Mouse (Mus musculus): ENCODE measurements around the gene Ccdc27. TPM values are rescaled to one million over a fixed set of nuclear protein-coding genes. Genes with fewer than 3 reads are reported as not detected.

Ccdc27 gene
- polyA plus RNA-seq, 1 experiment from 2014 or later: 0.08 TPM

DNA sequence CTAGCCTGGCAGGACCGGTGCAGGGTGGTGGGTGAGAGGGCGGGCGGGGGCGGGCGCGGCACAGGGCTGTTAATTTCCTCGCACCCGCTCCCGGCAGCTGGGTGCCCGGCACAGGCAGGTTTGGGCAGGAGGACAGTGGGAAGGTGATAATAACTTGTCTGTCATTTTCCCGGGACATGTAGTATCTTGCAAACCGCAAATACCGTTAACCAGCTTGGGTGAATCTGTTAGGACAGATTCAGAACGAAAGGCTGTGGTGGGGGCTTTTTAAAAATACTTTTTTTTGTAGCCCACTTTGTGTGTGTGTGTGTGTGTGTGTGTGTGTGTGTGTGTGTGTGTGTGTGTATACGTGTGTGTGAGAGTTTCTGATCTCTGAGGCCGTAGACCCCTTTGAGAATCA, 29.5 kb upstream of the Ccdc27 start:
- ATAC-seq (ENCODE audit: insufficient read depth): no peak
- peaks cover 20% of the 10 kb centered on the region for H3K27me3 ChIP-seq (ENCODE audit: insufficient read depth, low read length)
- no peaks in the 10 kb centered on the region for H3K4me1 ChIP-seq (ENCODE audit: insufficient read depth)
- no peaks in the 10 kb centered on the region for H3K9me3 ChIP-seq (ENCODE audit: low read depth, low read length)
- 15% methylated on average over 16 of the region's 16 CpGs for WGBS
- H3K27ac ChIP-seq (ENCODE audit: low read depth): no peak overlapping the region
- no peaks in the 10 kb centered on the region for H3K36me3 ChIP-seq (ENCODE audit: insufficient read depth)
- H3K4me2 ChIP-seq: no peak overlapping the region
- H3K4me3 ChIP-seq (ENCODE audit: low read depth, low read length): no peak overlapping the region
- no peak for DNase-seq
- H3K9ac ChIP-seq: no peak overlapping the region
- TF ChIP-seq CTCF (IDR thresholded peaks at IDR 0.05; ENCODE audit: low read depth): no peak

DNA sequence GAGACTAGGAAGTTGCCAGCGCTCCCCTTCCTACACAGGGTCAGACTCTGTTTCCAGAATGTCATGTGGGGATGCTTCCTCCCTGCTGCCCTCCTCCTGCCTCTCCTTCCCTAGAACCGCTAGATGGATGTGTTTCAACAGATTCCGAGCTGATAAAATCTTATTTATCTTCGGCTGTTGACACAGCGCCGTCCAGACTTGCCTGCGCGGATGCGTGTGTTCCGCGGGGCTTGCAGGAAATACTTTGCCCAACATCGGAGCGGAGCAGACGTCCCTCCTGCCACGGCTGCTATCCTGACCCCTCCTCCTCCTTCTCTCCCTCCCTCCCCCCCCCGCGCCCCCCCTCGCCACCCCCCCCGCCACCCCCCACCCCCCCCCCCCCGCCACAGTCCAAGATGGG, 29.0 kb upstream of the Ccdc27 start:
- H3K4me1 ChIP-seq (ENCODE audit: insufficient read depth): no peaks in the 10 kb centered on the region
- WGBS: 0% methylated on average over 15 of the region's 20 CpGs
- no peaks in the 10 kb centered on the region for H3K36me3 ChIP-seq (ENCODE audit: insufficient read depth)
- peaks cover 20% of the 10 kb centered on the region for H3K27me3 ChIP-seq (ENCODE audit: insufficient read depth, low read length)
- no peak overlapping the region for H3K9ac ChIP-seq
- H3K27ac ChIP-seq (ENCODE audit: low read depth): no peak overlapping the region
- DNase-seq (no peak), ATAC-seq (ENCODE audit: insufficient read depth) (no peak)
- TF ChIP-seq CTCF (IDR thresholded peaks at IDR 0.05; ENCODE audit: low read depth): no peak
- H3K9me3 ChIP-seq (ENCODE audit: low read depth, low read length): no peaks in the 10 kb centered on the region
- no peak overlapping the region for H3K4me3 ChIP-seq (ENCODE audit: low read depth, low read length)
- no peak overlapping the region for H3K4me2 ChIP-seq

DNA sequence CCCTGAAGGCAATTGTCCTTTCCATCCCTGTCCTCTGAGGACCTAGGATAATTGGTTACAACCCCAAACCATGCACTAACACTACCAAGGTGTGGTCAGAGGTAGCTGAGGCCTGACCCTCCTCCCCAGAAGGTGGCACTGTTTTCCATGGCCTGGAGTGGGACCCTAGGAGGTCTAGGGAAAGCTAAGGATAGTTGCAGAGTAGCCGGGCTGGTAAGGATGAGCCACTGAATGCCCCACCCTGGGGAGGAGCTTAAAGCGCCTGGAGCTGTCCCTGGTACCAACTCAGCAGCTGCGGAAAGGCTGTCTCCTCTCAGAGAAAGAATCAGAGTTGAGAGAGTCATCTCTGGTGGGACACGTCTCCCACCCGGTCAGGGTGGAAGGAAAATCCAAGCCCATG, 28.4 kb upstream of the Ccdc27 start:
- no peak overlapping the region for H3K9ac ChIP-seq
- peak; percentile 51 for TF ChIP-seq CTCF (IDR thresholded peaks at IDR 0.05; ENCODE audit: low read depth)
- no peak overlapping the region for H3K4me3 ChIP-seq (ENCODE audit: low read depth, low read length)
- WGBS: 1% methylated on average over 5 of the region's 5 CpGs
- peaks cover 20% of the 10 kb centered on the region for H3K27me3 ChIP-seq (ENCODE audit: insufficient read depth, low read length)
- H3K9me3 ChIP-seq (ENCODE audit: low read depth, low read length): no peaks in the 10 kb centered on the region
- no peak for ATAC-seq (ENCODE audit: insufficient read depth)
- peak; percentile 74 for DNase-seq
- no peaks in the 10 kb centered on the region for H3K4me1 ChIP-seq (ENCODE audit: insufficient read depth)
- H3K36me3 ChIP-seq (ENCODE audit: insufficient read depth): no peaks in the 10 kb centered on the region
- no peak overlapping the region for H3K4me2 ChIP-seq
- H3K27ac ChIP-seq (ENCODE audit: low read depth): no peak overlapping the region

DNA sequence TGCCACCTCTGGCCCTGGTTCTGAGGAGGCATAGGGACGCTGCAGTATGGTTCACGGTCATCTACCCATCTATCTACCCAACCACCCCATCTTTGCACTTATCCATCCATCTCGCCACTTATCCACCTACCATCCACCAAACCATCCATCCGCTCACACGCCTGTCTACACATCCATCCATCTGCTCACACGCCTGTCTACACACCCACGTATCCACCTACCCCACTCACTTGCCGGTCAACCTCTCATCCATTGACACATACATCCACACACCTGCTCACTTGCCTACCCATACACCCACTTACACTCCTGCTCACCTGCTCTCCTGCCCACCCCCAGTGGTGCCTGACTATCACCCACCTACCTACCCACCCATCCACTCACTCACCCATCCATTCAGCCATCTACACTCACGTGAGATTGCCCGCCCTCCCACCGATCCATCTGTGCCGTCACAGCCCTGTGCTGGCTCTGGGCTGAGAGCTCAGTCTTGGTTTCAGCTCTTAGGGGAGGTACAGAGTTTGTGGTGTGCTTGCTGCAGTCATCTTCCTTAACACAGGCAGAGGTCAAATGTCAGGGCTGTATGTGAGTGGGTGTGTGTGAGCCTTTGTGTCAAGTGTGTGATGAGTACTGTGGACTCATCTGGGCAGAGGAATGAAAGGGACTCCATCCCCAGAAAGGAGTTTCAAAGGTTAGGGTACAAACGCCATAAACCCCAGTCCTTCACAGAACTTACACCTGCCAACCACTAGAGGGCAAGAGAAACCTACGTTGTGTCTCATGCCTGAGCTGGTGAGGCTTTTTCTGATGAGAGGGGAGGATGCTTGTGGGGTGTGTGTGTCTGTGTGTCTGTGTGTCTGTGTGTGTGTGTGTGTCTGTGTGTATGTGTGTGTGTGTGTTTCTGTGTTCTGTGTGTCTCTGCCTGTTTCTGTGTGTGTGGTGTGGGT, 22.6 kb upstream of the Ccdc27 start:
- H3K27ac ChIP-seq (ENCODE audit: low read depth): no peak overlapping the region
- DNase-seq (peak; percentile 65), ATAC-seq (ENCODE audit: insufficient read depth) (peak; percentile 70; the same call in 1 of the 2 replicates)
- no peak overlapping the region for H3K9ac ChIP-seq
- H3K9me3 ChIP-seq (ENCODE audit: low read depth, low read length): no peaks in the 10 kb centered on the region
- H3K4me3 ChIP-seq (ENCODE audit: low read depth, low read length): no peak overlapping the region
- no peaks in the 10 kb centered on the region for H3K4me1 ChIP-seq (ENCODE audit: insufficient read depth)
- H3K36me3 ChIP-seq (ENCODE audit: insufficient read depth): no peaks in the 10 kb centered on the region
- H3K4me2 ChIP-seq: no peak overlapping the region
- H3K27me3 ChIP-seq (ENCODE audit: insufficient read depth, low read length): no peaks in the 10 kb centered on the region
- peak; percentile 92 for TF ChIP-seq CTCF (IDR thresholded peaks at IDR 0.05; ENCODE audit: low read depth)
- 55% methylated on average over 14 of the region's 14 CpGs for WGBS

DNA sequence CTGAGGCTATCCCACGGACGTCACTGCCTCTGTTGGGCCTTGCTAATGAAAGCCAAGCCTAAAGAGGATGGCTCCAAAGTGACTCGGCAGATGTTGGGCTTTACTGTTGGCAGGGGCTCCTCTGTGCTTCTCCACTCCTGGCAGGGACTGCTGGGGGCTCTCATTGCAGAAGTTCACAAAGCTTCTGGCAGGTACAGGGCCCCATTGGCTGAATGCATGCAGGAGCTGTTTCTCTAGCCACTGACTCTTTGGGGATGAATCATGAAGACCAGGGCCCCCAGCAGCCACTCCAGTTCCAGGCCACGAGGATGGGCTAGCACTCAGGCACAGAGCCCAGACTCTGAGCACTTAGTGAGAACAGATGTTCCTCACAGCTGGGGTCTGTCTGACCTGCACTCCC, 15.2 kb upstream of the Ccdc27 start:
- Histone ChIP-seq H3K36me3 (ENCODE audit: insufficient read depth) (no peaks in the 10 kb centered on the region), H3K4me2 (no peak overlapping the region), H3K27ac (ENCODE audit: low read depth) (no peak overlapping the region), H3K4me1 (ENCODE audit: insufficient read depth) (no peaks in the 10 kb centered on the region), H3K27me3 (ENCODE audit: insufficient read depth, low read length) (no peaks in the 10 kb centered on the region), H3K9me3 (ENCODE audit: low read depth, low read length) (no peaks in the 10 kb centered on the region), H3K4me3 (ENCODE audit: low read depth, low read length) (no peak overlapping the region), H3K9ac (no peak overlapping the region)
- ATAC-seq (ENCODE audit: insufficient read depth) (no peak), DNase-seq (no peak)
- TF ChIP-seq CTCF (IDR thresholded peaks at IDR 0.05; ENCODE audit: low read depth): no peak
- 47% methylated on average over 4 of the region's 4 CpGs for WGBS

DNA sequence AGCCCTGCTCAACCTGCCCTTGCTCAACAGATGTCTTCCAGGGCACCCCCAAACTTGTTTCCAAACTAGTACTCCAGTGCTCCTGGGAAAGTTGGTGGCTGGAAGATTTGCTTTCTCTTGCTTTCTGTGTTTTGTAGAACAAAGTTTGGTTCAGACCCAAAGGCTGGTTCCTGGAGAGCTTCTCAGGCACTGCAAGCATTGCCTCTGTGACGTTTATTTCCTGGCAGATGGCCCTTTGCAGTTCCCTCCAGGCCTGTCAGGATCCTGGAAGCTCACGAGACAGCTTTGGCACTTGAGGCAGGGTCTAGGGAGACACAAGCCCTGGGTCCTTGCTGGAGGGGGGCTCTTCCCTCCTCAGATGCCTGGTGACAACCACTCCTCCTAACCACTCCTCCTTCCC, 14.2 kb upstream of the Ccdc27 start:
- Histone ChIP-seq H3K4me3 (ENCODE audit: low read depth, low read length) (no peak overlapping the region), H3K27me3 (ENCODE audit: insufficient read depth, low read length) (no peaks in the 10 kb centered on the region), H3K4me1 (ENCODE audit: insufficient read depth) (no peaks in the 10 kb centered on the region), H3K9ac (no peak overlapping the region), H3K27ac (ENCODE audit: low read depth) (no peak overlapping the region), H3K36me3 (ENCODE audit: insufficient read depth) (no peaks in the 10 kb centered on the region), H3K4me2 (no peak overlapping the region), H3K9me3 (ENCODE audit: low read depth, low read length) (no peaks in the 10 kb centered on the region)
- ATAC-seq (ENCODE audit: insufficient read depth) (no peak), DNase-seq (no peak)
- no peak for TF ChIP-seq CTCF (IDR thresholded peaks at IDR 0.05; ENCODE audit: low read depth)
- 27% methylated on average over 2 of the region's 2 CpGs for WGBS

DNA sequence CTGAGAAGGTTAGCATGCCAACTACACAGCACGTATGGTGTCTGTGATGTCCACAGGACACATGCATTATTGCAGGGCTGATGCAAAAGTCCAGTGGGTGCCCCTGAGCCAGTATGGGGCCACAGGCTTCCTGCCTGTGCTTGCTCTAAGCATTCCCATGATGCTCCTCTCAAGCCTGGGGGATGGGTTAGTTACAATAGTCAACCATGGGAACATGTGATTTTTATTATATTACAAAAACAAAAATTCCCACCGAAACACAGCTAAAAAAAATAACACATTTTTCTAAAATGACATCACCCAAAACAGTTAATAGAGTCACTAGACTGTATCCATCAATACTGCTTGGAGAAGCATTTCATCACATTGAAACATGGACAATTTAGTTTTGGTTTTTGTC, 13.6 kb upstream of the Ccdc27 start:
- Histone ChIP-seq H3K27me3 (ENCODE audit: insufficient read depth, low read length) (no peaks in the 10 kb centered on the region), H3K4me1 (ENCODE audit: insufficient read depth) (no peaks in the 10 kb centered on the region), H3K9me3 (ENCODE audit: low read depth, low read length) (no peaks in the 10 kb centered on the region), H3K36me3 (ENCODE audit: insufficient read depth) (no peaks in the 10 kb centered on the region), H3K4me2 (no peak overlapping the region), H3K9ac (no peak overlapping the region), H3K27ac (ENCODE audit: low read depth) (no peak overlapping the region), H3K4me3 (ENCODE audit: low read depth, low read length) (no peak overlapping the region)
- 55% methylated on average over 2 of the region's 2 CpGs for WGBS
- no peak for TF ChIP-seq CTCF (IDR thresholded peaks at IDR 0.05; ENCODE audit: low read depth)
- no peak for DNase-seq
- no peak for ATAC-seq (ENCODE audit: insufficient read depth)

Data from lung, embryonic 14.5 days (tissue).